Mouse (Mus musculus) embryonic facial prominence, embryonic 12.5 days (tissue): Measurements from ENCODE around the gene Synpo2. TPM values are rescaled to one million over a fixed set of nuclear protein-coding genes. Genes with fewer than 3 reads are reported as not detected.

ENCODE experiments used
- ATAC-seq: fragments of 200-750 bp; cut with Nextera tagmentation; 2 replicates; pipeline ENCODE4 v1.8.0; 2017; ENCODE audit not compliant: insufficient number of reproducible peaks, insufficient read depth, low FRiP score, low TSS enrichment
- H3K27ac ChIP-seq: fragments of 300-500 bp; sonication (generic); 2 replicates; pipeline ENCODE4 v1.5.1; 2016; ENCODE audit warnings: mild to moderate bottlenecking
- H3K27me3 ChIP-seq: fragments of 300-500 bp; sonication (generic); 2 replicates; pipeline ENCODE4 v1.6.1; 2016; ENCODE audit warnings: mild to moderate bottlenecking, moderate library complexity
- H3K36me3 ChIP-seq: fragments of 300-500 bp; sonication (generic); 2 replicates; pipeline ENCODE4 v1.6.1; 2016; ENCODE audit warnings: mild to moderate bottlenecking
- H3K4me1 ChIP-seq: fragments of 300-500 bp; sonication (generic); 2 replicates; pipeline ENCODE4 v1.6.1; 2016
- H3K4me2 ChIP-seq: fragments of 300-500 bp; sonication (generic); replicated peaks from 2 replicates; pipeline ENCODE4 v1.6.1; 2016; ENCODE audit warnings: mild to moderate bottlenecking, moderate library complexity
- H3K4me3 ChIP-seq: fragments of 300-500 bp; sonication (generic); 2 replicates; pipeline ENCODE4 v1.5.1; 2016; ENCODE audit warnings: mild to moderate bottlenecking
- H3K9ac ChIP-seq: fragments of 300-500 bp; sonication (generic); 2 replicates; pipeline ENCODE4 v1.6.1; 2016; ENCODE audit warnings: mild to moderate bottlenecking, moderate library complexity
- H3K9me3 ChIP-seq: fragments of 300-500 bp; sonication (generic); 2 replicates; pipeline ENCODE4 v1.6.1; 2016; ENCODE audit warnings: mild to moderate bottlenecking, moderate library complexity
- WGBS: fragments of 180-500 bp; shearing (Covaris S2); methylation state at CpG from one replicate; pipeline ENCODE4 v1.1.7; 2016; 5-methylcytosine and 5-hydroxymethylcytosine counted together
- polyA plus RNA-seq: library from polyadenylated mRNA; unstranded; fragments of >200 nt; fragmentation: Nextera tagmentation; extraction: Ambion mirVana; gene quantifications from 2 replicates; pipeline ENCODE4 v1.2.1, GENCODE M21; 2016

The Synpo2 gene
- polyA plus RNA-seq, 1 experiment from 2014 or later, result 8.5 TPM

- no peak overlapping the region for H3K27ac ChIP-seq
- no peak overlapping the region for H3K4me3 ChIP-seq
- H3K27me3 ChIP-seq, result no peaks in the 10 kb centered on the region
- no peak overlapping the region for H3K4me2 ChIP-seq
- WGBS, result 73% methylated on average over 6 of the region's 6 CpGs
- H3K9me3 ChIP-seq, result no peaks in the 10 kb centered on the region
- no peak overlapping the region for H3K9ac ChIP-seq
- 0 out of 2 replicates have a peak, but pooled peaks cover 2% of the 10 kb centered on the region for H3K4me1 ChIP-seq
- H3K36me3 ChIP-seq, result no peaks in the 10 kb centered on the region
- ATAC-seq, result no peak
Observed at GRCm38 (mm10) chr3:123143412-123143811, 92.5 kb downstream of the Synpo2 start.

- 78% methylated on average over 3 of the region's 3 CpGs for WGBS
- Histone ChIP-seq H3K36me3 (no peaks in the 10 kb centered on the region), H3K4me3 (no peak overlapping the region), H3K27ac (no peak overlapping the region), H3K9me3 (no peaks in the 10 kb centered on the region), H3K4me2 (no peak overlapping the region), H3K9ac (no peak overlapping the region), H3K4me1 (0 out of 2 replicates have a peak, but pooled peaks cover 2% of the 10 kb centered on the region), H3K27me3 (no peaks in the 10 kb centered on the region)
- ATAC-seq, result no peak
Observed at GRCm38 (mm10) chr3:123142298-123142697, 93.7 kb downstream of the Synpo2 start.

- H3K27ac ChIP-seq, result no peak overlapping the region
- H3K36me3 ChIP-seq, result no peaks in the 10 kb centered on the region
- no peak overlapping the region for H3K4me2 ChIP-seq
- H3K9me3 ChIP-seq, result no peaks in the 10 kb centered on the region
- H3K4me3 ChIP-seq, result no peak overlapping the region
- WGBS, result 77% methylated on average over 6 of the region's 6 CpGs
- no peak overlapping the region for H3K9ac ChIP-seq
- 0 out of 2 replicates have a peak, but pooled peaks cover 2% of the 10 kb centered on the region for H3K4me1 ChIP-seq
- no peaks in the 10 kb centered on the region for H3K27me3 ChIP-seq
- no peak for ATAC-seq
Observed at GRCm38 (mm10) chr3:123141069-123141468, 94.9 kb downstream of the Synpo2 start.

GRCm38 (mm10) chr3:123140134-123140533 is 95.8 kb downstream of the Synpo2 start:
- no peak for ATAC-seq
- WGBS, result 95% methylated on average over 3 of the region's 3 CpGs
- no peaks in the 10 kb centered on the region for H3K9me3 ChIP-seq

GRCm38 (mm10) chr3:123139619-123140018 is 96.3 kb downstream of the Synpo2 start:
- H3K27me3 ChIP-seq, result no peaks in the 10 kb centered on the region
- no peak overlapping the region for H3K4me3 ChIP-seq
- H3K4me2 ChIP-seq, result no peak overlapping the region
- ATAC-seq, result no peak
- no peaks in the 10 kb centered on the region for H3K36me3 ChIP-seq
- 0 out of 2 replicates have a peak, but pooled peaks cover 2% of the 10 kb centered on the region for H3K4me1 ChIP-seq
- H3K27ac ChIP-seq, result no peak overlapping the region
- no peak overlapping the region for H3K9ac ChIP-seq
- no peaks in the 10 kb centered on the region for H3K9me3 ChIP-seq
- 81% methylated on average over 5 of the region's 5 CpGs for WGBS

More at GRCm38 (mm10) chr3:123140134-123140533, 95.8 kb downstream of the Synpo2 start:
- Histone ChIP-seq H3K27ac (no peak overlapping the region), H3K9ac (no peak overlapping the region), H3K4me2 (no peak overlapping the region), H3K4me3 (no peak overlapping the region), H3K36me3 (no peaks in the 10 kb centered on the region), H3K4me1 (0 out of 2 replicates have a peak, but pooled peaks cover 2% of the 10 kb centered on the region), H3K27me3 (no peaks in the 10 kb centered on the region)

- no peak overlapping the region for H3K4me2 ChIP-seq
- no peaks in the 10 kb centered on the region for H3K9me3 ChIP-seq
- H3K36me3 ChIP-seq, result no peaks in the 10 kb centered on the region
- 73% methylated on average over 6 of the region's 6 CpGs for WGBS
- no peak for ATAC-seq
- H3K27me3 ChIP-seq, result no peaks in the 10 kb centered on the region
- H3K4me1 ChIP-seq, result 0 out of 2 replicates have a peak, but pooled peaks cover 2% of the 10 kb centered on the region
- no peak overlapping the region for H3K9ac ChIP-seq
- no peak overlapping the region for H3K27ac ChIP-seq
- H3K4me3 ChIP-seq, result no peak overlapping the region
Observed at GRCm38 (mm10) chr3:123138274-123139003, 97.5 kb downstream of the Synpo2 start.

- no peak for ATAC-seq
- no peaks in the 10 kb centered on the region; the same call in 1 of the 2 replicates for H3K4me1 ChIP-seq
- no peak overlapping the region for H3K4me2 ChIP-seq
- H3K27me3 ChIP-seq, result no peaks in the 10 kb centered on the region
- no peaks in the 10 kb centered on the region for H3K9me3 ChIP-seq
- H3K9ac ChIP-seq, result no peak overlapping the region
- H3K36me3 ChIP-seq, result no peaks in the 10 kb centered on the region
- no peak overlapping the region for H3K4me3 ChIP-seq
- H3K27ac ChIP-seq, result no peak overlapping the region
- 72% methylated on average over 2 of the region's 2 CpGs for whole genome bisulfite sequencing
Observed at GRCm38 (mm10) chr3:123132101-123132500, 103.8 kb downstream of the Synpo2 start.

- H3K27ac ChIP-seq, result no peak overlapping the region
- WGBS, result 88% methylated on average over 6 of the region's 6 CpGs
- H3K36me3 ChIP-seq, result no peaks in the 10 kb centered on the region
- no peak overlapping the region for H3K9ac ChIP-seq
- ATAC-seq, result no peak
- H3K27me3 ChIP-seq, result no peaks in the 10 kb centered on the region
- H3K9me3 ChIP-seq, result no peaks in the 10 kb centered on the region
- H3K4me2 ChIP-seq, result no peak overlapping the region
- no peaks in the 10 kb centered on the region; the same call in 1 of the 2 replicates for H3K4me1 ChIP-seq
- H3K4me3 ChIP-seq, result no peak overlapping the region
Observed at GRCm38 (mm10) chr3:123131151-123131756, 104.7 kb downstream of the Synpo2 start.

GRCm38 (mm10) chr3:123130314-123131150 is 105.4 kb downstream of the Synpo2 start:
- H3K4me3 ChIP-seq, result no peak overlapping the region
- H3K27me3 ChIP-seq, result no peaks in the 10 kb centered on the region
- H3K9ac ChIP-seq, result no peak overlapping the region
- no peaks in the 10 kb centered on the region for H3K36me3 ChIP-seq
- H3K9me3 ChIP-seq, result no peaks in the 10 kb centered on the region
- 81% methylated on average over 14 of the region's 14 CpGs for WGBS
- ATAC-seq, result no peak
- no peaks in the 10 kb centered on the region; the same call in 1 of the 2 replicates for H3K4me1 ChIP-seq
- H3K4me2 ChIP-seq, result no peak overlapping the region
- H3K27ac ChIP-seq, result no peak overlapping the region

- H3K27me3 ChIP-seq, result no peaks in the 10 kb centered on the region
- WGBS, result 74% methylated on average over 8 of the region's 8 CpGs
- H3K9ac ChIP-seq, result no peak overlapping the region
- H3K36me3 ChIP-seq, result no peaks in the 10 kb centered on the region
- no peak overlapping the region for H3K4me2 ChIP-seq
- H3K4me3 ChIP-seq, result no peak overlapping the region
- ATAC-seq, result no peak
- no peaks in the 10 kb centered on the region; the same call in 1 of the 2 replicates for H3K4me1 ChIP-seq
- H3K27ac ChIP-seq, result peak overlapping the region; percentile 30; the same call in 1 of the 2 replicates
- H3K9me3 ChIP-seq, result no peaks in the 10 kb centered on the region
Observed at GRCm38 (mm10) chr3:123128781-123129180, 107.2 kb downstream of the Synpo2 start.

- Histone ChIP-seq H3K9ac (no peak overlapping the region), H3K36me3 (no peaks in the 10 kb centered on the region), H3K27ac (no peak overlapping the region), H3K27me3 (no peaks in the 10 kb centered on the region), H3K9me3 (no peaks in the 10 kb centered on the region), H3K4me1 (no peaks in the 10 kb centered on the region; the same call in 1 of the 2 replicates), H3K4me3 (no peak overlapping the region), H3K4me2 (no peak overlapping the region)
- ATAC-seq, result no peak
- 78% methylated on average over 7 of the region's 7 CpGs for WGBS
Observed at GRCm38 (mm10) chr3:123128091-123128490, 107.9 kb downstream of the Synpo2 start.
